ENCODE assay signal across 10 mouse cellular contexts in the genomic region with DNA sequence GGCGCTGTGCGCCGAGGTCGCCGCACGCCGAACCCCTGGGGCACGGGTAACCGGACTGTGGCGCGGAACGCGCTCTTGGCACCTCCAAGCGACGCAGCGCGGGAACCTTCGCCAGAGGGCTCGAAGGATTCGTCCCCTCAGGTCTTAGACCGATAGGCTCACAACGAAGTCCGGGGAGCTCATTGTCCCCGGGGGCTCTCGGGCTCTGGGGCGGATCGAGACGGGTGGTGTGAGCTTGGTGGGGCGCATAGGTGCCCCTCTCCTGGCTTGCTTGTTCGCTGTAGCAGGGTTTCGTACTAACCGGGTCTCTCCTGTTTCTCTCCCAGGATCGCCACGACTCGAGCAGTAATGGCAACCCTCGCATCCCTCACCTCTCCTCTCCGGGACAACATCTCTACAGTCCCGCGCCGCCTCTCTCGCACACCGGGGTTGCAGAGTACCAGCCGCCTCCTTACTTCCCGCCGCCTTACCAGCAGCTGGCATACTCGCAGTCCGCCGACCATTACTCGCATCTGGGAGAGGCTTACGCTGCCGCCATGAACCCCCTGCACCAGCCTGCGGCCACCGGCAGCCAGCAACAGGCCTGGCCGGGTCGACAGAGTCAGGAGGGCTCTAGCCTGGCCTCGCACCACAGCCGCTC. TPM values are rescaled to one million over a fixed set of nuclear protein-coding genes. Genes with fewer than 3 reads are reported as not detected.
DNase-seq lines count a peak whose midpoint lies in the region; ATAC-seq and TF ChIP-seq lines count a peak whose summit lies in the region.
"Had no signal": no experiment of that assay in that cellular context is flagged by ENCODE, and none has a peak within 500 bp of the region (broad histone marks: within the 10 kb centered on the region; RNA-seq: fewer than 3 reads in every experiment).

No protein-coding gene starts in this region.

- peaks cover 17% of the 10 kb centered on the region; the same call in 1 of the 2 replicates for H3K4me1 ChIP-seq in heart, embryonic 16.5 days (ENCODE audit: control insufficient read depth, insufficient read depth, low read length)
- no peaks in the 10 kb centered on the region for H3K4me1 ChIP-seq in heart, adult 2 months (ENCODE audit: control insufficient read depth, insufficient read depth, low read length)
- no peaks in the 10 kb centered on the region for H3K4me1 ChIP-seq in G1E (ENCODE audit: insufficient read depth, low read depth, low read length)
- peaks cover 70% of the 10 kb centered on the region for H3K4me1 ChIP-seq in forebrain, embryonic 12.5 days
- peaks cover 48% of the 10 kb centered on the region for H3K4me1 ChIP-seq in limb, embryonic 15.5 days

- under 1% methylated on average over 56 of the region's 57 CpGs for WGBS in heart, embryonic 16.5 days
- WGBS in heart, adult 2 months, result 2% methylated on average over 57 of the region's 57 CpGs
- WGBS in forebrain, embryonic 12.5 days, result under 1% methylated on average over 57 of the region's 57 CpGs
- under 1% methylated on average over 57 of the region's 57 CpGs for WGBS in limb, embryonic 15.5 days

- H3K36me3 ChIP-seq in heart, embryonic 16.5 days (ENCODE audit: control insufficient read depth, insufficient read depth), result no peaks in the 10 kb centered on the region
- no peaks in the 10 kb centered on the region for H3K36me3 ChIP-seq in heart, adult 2 months (ENCODE audit: control insufficient read depth, insufficient read depth, low read length)
- H3K36me3 ChIP-seq in G1E (replicated peaks), result no peaks in the 10 kb centered on the region
- H3K36me3 ChIP-seq in forebrain, embryonic 12.5 days (replicated peaks), result peaks cover 3% of the 10 kb centered on the region; the same call in 1 of the 2 replicates
- no peaks in the 10 kb centered on the region for H3K36me3 ChIP-seq in limb, embryonic 15.5 days

- ATAC-seq in heart, embryonic 16.5 days (replicated peaks; ENCODE audit: extremely low read depth, insufficient read depth, low FRiP score), result no peak
- ATAC-seq in G1E (ENCODE audit: extremely low read depth, insufficient number of reproducible peaks, low FRiP score, poor library complexity, severe bottlenecking), result no peak
- no peak for ATAC-seq in forebrain, embryonic 12.5 days (ENCODE audit: low FRiP score)
- ATAC-seq in limb, embryonic 15.5 days (ENCODE audit: insufficient number of reproducible peaks, low FRiP score, low TSS enrichment, low read depth), result no peak

- H3K27ac ChIP-seq in heart, embryonic 16.5 days (ENCODE audit: low read length), result no peak overlapping the region
- H3K27ac ChIP-seq in heart, adult 2 months, result no peak overlapping the region
- H3K27ac ChIP-seq in forebrain, embryonic 12.5 days, result peak overlapping the region; percentile 66; the same call in 1 of the 2 replicates
- no peak overlapping the region for H3K27ac ChIP-seq in limb, embryonic 15.5 days

- H3K79me2 ChIP-seq in heart, adult 2 months (replicated peaks; ENCODE audit: control insufficient read depth, insufficient read depth, low read length), result no peaks in the 10 kb centered on the region

- TF ChIP-seq POLR2A in heart, adult 2 months (IDR thresholded peaks at IDR 0.05; ENCODE audit: insufficient read depth, low read depth, low read length), result no peak

- intact Hi-C loops in heart, adult 2 months (cut with DNase I), result loop anchor here (10.0 kb wide), 1 partner anchor 224 kb away; no protein-coding TSS in a partner anchor

- no peak overlapping the region for H3K9ac ChIP-seq in heart, embryonic 16.5 days (ENCODE audit: low read length)
- no peak overlapping the region for H3K9ac ChIP-seq in heart, adult 2 months (ENCODE audit: low read depth, low read length)
- H3K9ac ChIP-seq in forebrain, embryonic 12.5 days, result peak overlapping the region; percentile 71
- H3K9ac ChIP-seq in limb, embryonic 15.5 days, result 0 out of 2 replicates have a peak overlapping the region, but pooled peaks have one; percentile 17

- no peak for TF ChIP-seq EP300 in heart, adult 2 months (IDR thresholded peaks at IDR 0.05; ENCODE audit: insufficient read depth, low read depth, low read length)

- no peak for DNase-seq in heart, adult 2 months
- no peak for DNase-seq in G1E (ENCODE audit: low spot score)
- no peak for DNase-seq in spleen, adult 18-20 months
- no peak for DNase-seq in ovary, adult 18-20 months (ENCODE audit: low spot score)
- DNase-seq in spleen, postnatal 4 days (ENCODE audit: low spot score in 2 of 2), result no peak

- H3K27me3 ChIP-seq in heart, embryonic 16.5 days (ENCODE audit: control insufficient read depth, insufficient read depth, low read length), result peaks cover 94% of the 10 kb centered on the region
- peaks cover 44% of the 10 kb centered on the region for H3K27me3 ChIP-seq in heart, adult 2 months (ENCODE audit: control insufficient read depth, insufficient read depth, low read length)
- H3K27me3 ChIP-seq in G1E (ENCODE audit: insufficient read depth, low read length), result peaks cover 6% of the 10 kb centered on the region; the same call in 1 of the 2 replicates
- peaks cover 94% of the 10 kb centered on the region for H3K27me3 ChIP-seq in forebrain, embryonic 12.5 days
- peaks cover 93% of the 10 kb centered on the region for H3K27me3 ChIP-seq in limb, embryonic 15.5 days

- peak overlapping the region; percentile 43; the same call in 1 of the 2 replicates for H3K4me3 ChIP-seq in heart, embryonic 16.5 days (ENCODE audit: low read length)
- no peak overlapping the region for H3K4me3 ChIP-seq in heart, adult 2 months
- H3K4me3 ChIP-seq in G1E (ENCODE audit: low read depth, low read length), result peak overlapping the region; percentile 30; the same call in 1 of the 2 replicates
- H3K4me3 ChIP-seq in forebrain, embryonic 12.5 days (replicated peaks), result peak overlapping the region; percentile 54
- H3K4me3 ChIP-seq in limb, embryonic 15.5 days, result peak overlapping the region; percentile 41

- peak overlapping the region; percentile 25; the same call in 1 of the 2 replicates for H3K4me2 ChIP-seq in heart, embryonic 16.5 days (ENCODE audit: low read depth, low read length)
- H3K4me2 ChIP-seq in forebrain, embryonic 12.5 days, result peak overlapping the region; percentile 75
- peak overlapping the region; percentile 54 for H3K4me2 ChIP-seq in limb, embryonic 15.5 days

- no peak for TF ChIP-seq CTCF in heart, adult 2 months (IDR thresholded peaks at IDR 0.05)
- no peak for TF ChIP-seq CTCF in G1E (IDR thresholded peaks at IDR 0.05; ENCODE audit: low read depth, low read length)

- H3K9me3 ChIP-seq in heart, embryonic 16.5 days (replicated peaks; ENCODE audit: control insufficient read depth, low read length), result no peaks in the 10 kb centered on the region
- peaks cover 73% of the 10 kb centered on the region for H3K9me3 ChIP-seq in G1E (replicated peaks)
- no peaks in the 10 kb centered on the region for H3K9me3 ChIP-seq in forebrain, embryonic 12.5 days
- no peaks in the 10 kb centered on the region for H3K9me3 ChIP-seq in limb, embryonic 15.5 days

RNA-seq across cellular contexts. Expression of a gene that starts 1.8 kb away (rescaled TPM):
- 0.15 and 0.22 TPM in 2 replicates for polyA plus RNA-seq in heart, embryonic 16.5 days (2015; fragmentation: Nextera tagmentation; extraction: Ambion mirVana)
- total RNA-seq in heart, adult 2 months (2021), result not detected
- not detected in 2 replicates for polyA plus RNA-seq in heart, adult 2 months (2012; rRNA removed)
- total RNA-seq in G1E (2014; fragmentation: Nextera tagmentation) (not detected in 2 replicates), G1E (2017) (0.05 TPM in 1 of 2 replicates, not detected in the other)
- polyA plus RNA-seq in G1E (2012), result not detected in 2 replicates
- polyA plus RNA-seq in forebrain, embryonic 12.5 days (2016; fragmentation: Nextera tagmentation; extraction: Ambion mirVana), result 35.0 and 35.8 TPM in 2 replicates
- 20.1 and 20.4 TPM in 2 replicates for polyA plus RNA-seq in limb, embryonic 15.5 days (2015; fragmentation: Nextera tagmentation; extraction: Ambion mirVana)
- total RNA-seq: layer of hippocampus, adult 18-20 months; MEL had no signal

Comparison
In these comparisons a context has a peak if more than half of its experiments do, and no peak if none do; other contexts are left out.
1. H3K4me2 ChIP-seq: peak in every context shown above with its lines; median percentile 75 in forebrain, embryonic 12.5 days; 54 in limb, embryonic 15.5 days; 25 in heart, embryonic 16.5 days.
2. H3K9ac ChIP-seq: peak in forebrain, embryonic 12.5 days (single experiment) and limb, embryonic 15.5 days (single experiment); none in heart, embryonic 16.5 days (single experiment) and heart, adult 2 months (single experiment).
3. RNA of a gene that starts 1.8 kb away (polyA plus RNA-seq): 35.0 to 35.8 TPM in forebrain, embryonic 12.5 days and 20.1 to 20.4 TPM in limb, embryonic 15.5 days; 0.15 to 0.22 TPM in heart, embryonic 16.5 days, not detected in heart, adult 2 months and not detected in G1E; every median in the first group is over 10 times any median in the second.